Mouse (Mus musculus): ENCODE results near the gene Gbf1.

Gene Gbf1

DNA sequence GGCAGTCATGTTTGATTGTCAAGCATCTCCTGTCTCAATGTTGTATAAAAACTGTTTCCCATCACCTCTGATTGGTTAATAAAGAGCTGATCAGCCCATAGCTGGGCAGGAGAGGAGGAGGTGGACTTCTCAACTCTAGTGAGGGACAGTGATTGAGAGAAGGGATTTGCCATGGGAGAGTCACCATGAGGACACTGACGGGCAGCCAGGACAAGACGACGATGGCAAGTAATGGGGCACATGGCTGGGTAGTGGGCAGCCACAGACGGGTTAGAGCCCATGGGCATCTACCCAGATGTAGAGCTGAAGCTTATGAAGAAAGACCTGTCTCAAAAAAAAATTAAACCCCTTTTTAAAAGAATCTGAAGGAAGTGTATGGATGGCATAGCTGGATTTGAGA is 150.2 kb downstream of the Gbf1 start:
- no peak for DNase-seq (ENCODE audit: low read depth)

GRCm38 (mm10) chr19:46303251-46304215 is 151.2 kb downstream of the Gbf1 start:
- DNase-seq (ENCODE audit: low read depth) = no peak

DNA sequence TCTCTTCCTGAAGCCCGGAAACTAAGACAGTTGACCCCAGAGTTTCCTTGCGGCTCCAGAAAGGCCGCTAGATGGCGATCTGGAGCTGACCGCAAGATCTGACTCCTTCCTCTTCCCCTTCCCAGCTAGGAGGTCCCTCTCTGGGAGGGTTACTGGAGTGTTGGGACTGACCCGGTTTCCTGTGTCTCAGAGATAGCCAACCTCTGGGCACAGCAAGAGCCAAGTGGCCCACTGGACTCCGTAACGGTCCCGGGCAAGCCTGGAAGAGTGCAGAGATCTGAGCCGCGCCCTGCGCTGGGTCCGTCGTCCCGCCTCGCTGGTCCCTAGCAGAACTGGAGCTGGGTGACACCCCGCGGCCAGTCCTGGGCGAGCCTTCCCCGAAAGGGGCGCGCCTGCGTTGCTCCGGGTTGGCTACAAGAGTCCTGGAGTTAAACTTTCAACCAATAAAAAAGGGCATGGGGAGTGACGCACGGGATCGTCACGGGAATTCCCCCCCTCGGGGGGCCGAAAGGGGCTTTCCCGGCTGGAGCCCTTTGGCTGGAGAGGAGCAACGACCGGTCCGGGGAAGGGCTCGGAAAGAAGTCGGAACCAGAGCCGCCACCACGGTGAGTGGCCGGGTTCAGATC is 152.0 kb downstream of the Gbf1 start, which contains the start of gene Nfkb2:
Gene Nfkb2, plus strand, starts transcription at position 105 of the 626 bp plus-strand sequence.
- peak; percentile 92 for DNase-seq (ENCODE audit: low read depth)

DNA sequence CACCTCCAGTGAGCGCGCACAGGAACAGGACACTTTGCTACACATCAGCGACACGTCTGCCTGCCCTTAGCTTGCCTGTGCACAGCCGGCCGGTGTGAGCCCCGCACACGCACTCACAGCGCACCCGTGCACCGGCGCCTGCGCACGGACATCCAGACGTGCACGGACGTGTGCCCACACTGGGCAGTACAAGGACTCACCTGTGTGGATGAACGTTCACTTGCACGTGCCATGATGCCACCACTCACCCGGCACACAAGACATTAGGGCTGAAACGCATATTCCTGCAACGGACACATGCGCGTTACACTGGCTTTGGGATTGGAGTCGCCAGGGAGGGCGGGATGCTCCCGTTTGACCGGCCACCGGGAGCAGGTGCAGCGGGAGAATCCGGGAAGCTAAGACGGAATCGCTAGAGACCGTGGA is 152.6 kb downstream of the Gbf1 start:
- DNase-seq (ENCODE audit: low read depth) = no peak

DNA sequence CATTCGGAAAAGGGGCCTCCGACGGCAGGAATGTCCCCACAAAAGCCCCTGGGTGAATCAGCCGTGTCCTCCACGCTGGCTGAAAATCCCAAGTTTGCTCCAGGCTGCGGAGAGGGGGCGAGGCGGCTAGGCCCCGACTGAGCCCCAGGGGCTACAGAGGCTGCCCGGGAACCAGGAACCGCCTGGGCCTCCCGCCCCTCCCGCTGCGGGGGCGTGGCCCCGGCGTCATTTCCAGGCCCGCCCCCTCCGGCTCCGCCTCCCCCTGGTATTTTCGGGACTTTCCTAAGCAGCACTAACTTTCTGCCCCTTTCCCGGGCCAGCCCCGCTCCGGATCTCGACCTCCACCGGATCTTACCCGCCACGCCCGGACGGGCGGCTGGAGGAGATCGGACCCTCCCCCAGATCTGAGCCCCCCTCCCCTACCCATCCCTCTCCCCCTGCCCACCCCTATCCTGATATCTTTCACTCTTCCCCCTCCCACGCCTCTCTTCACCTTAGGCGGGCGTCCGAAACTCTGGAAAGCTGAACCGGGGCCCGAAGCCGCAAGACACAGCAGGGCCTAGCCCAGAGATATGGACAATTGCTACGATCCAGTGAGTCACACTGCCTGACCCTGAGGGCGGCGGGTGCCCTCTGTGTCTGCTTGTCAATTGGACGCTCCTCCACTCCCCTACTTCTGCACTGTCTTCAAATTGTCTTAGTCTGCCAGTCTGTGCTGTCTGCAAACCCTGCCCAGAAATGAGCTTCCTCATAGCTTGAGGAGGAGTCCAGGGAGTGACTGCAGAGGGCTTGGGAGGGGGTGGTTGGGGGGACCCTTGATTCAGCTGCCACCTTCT is 153.3 kb downstream of the Gbf1 start:
- peak; percentile 89 for DNase-seq (ENCODE audit: low read depth)

DNA sequence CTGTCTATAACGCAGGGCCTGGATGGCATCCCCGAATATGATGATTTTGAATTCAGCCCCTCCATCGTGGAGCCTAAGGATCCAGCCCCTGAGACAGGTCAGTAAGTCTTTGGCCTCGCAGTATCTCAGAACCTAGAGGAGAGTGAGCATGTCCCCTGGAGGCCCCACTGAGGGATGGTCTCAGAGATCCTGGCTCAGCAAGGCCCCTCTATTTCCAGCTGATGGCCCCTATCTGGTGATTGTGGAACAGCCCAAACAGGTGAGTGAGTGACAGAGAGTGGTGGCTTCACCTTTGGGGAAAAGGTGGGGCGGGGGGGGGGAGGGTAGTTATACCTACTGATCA is 153.9 kb downstream of the Gbf1 start:
- no peak for DNase-seq (ENCODE audit: low read depth)

GRCm38 (mm10) chr19:46306751-46307289 is 154.5 kb downstream of the Gbf1 start:
- DNase-seq (ENCODE audit: low read depth) = no peak

- DNase-seq (ENCODE audit: low read depth) = no peak
Measured at GRCm38 (mm10) chr19:46307781-46308180, 155.5 kb downstream of the Gbf1 start.

GRCm38 (mm10) chr19:46308303-46308702 is 156.0 kb downstream of the Gbf1 start:
- no peak for DNase-seq (ENCODE audit: low read depth)

- DNase-seq (ENCODE audit: low read depth) = peak; percentile 76
Measured at GRCm38 (mm10) chr19:46308706-46309435, 156.6 kb downstream of the Gbf1 start.

- DNase-seq (ENCODE audit: low read depth) = no peak
Measured at GRCm38 (mm10) chr19:46309651-46310305, 157.5 kb downstream of the Gbf1 start.

DNA sequence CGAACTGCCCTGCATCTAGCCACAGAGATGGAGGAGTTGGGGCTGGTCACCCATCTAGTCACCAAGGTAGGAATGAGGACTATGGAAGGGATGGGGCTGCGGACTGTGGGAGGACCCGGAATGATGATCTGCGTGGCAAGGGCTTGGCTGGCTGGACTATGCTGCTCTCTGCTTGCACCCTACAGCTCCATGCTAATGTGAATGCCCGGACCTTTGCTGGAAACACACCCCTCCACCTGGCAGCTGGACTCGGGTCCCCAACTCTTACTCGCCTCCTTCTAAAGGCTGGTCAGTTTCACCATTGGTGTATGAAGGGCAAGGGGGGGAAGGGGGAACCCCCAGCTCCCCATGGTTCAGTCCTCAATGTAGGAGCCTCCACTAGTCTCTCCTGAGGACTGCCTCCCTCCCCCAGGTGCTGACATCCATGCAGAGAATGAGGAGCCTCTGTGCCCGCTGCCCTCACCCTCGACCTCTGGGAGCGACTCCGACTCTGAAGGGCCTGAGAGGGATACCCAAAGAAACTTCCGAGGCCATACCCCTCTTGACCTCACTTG is 158.1 kb downstream of the Gbf1 start:
- no peak for DNase-seq (ENCODE audit: low read depth)

- no peak for DNase-seq (ENCODE audit: low read depth)
Measured at GRCm38 (mm10) chr19:46311341-46311740, 159.0 kb downstream of the Gbf1 start.

- DNase-seq (ENCODE audit: low read depth) = no peak
Measured at GRCm38 (mm10) chr19:46312566-46312965, 160.3 kb downstream of the Gbf1 start.

GRCm38 (mm10) chr19:46313116-46313515 is 160.8 kb downstream of the Gbf1 start:
- DNase-seq (ENCODE audit: low read depth) = no peak

DNA sequence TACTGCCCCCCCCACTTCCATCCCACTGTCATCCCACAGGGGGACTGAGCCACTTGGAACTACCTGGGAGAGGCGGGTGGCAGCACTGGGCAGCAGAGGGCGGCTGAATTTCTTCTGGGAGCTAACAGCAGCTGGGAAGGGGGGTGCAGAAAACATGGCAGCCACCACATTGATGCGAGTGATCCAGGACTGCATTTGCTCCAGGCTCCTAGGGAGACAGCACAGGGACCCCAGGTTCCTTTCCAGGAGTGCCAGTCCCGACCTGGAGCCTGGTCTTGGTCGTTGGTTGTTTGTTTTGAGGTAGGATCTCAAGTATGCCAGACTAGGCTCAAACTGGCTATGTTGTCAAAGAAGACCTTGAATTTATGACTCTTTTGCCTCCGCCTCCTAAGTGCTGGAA is 161.3 kb downstream of the Gbf1 start:
- no peak for DNase-seq (ENCODE audit: low read depth)

DNA sequence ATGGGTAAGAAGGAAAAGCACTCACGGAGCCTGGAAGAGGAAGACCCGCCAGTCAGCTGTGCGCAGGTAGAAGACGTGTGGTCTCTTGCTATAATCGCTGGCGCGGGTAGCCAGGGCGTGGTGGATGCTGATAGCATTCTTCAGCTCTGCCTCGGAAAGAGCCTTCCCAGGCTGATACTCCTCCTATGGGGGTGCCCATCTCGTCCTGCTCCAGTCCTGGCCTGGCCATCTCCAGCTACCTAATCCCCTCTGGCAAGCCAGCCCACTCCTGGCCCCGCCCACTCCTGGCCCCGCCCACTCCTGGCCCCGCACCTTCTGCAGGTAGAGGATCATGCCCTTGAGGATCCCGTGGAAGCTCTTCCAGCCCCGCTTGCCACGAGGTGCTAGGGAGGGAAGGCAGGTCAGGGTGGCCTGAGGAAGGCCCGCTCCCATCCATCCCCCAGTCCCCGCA is 161.9 kb downstream of the Gbf1 start:
- no peak for DNase-seq (ENCODE audit: low read depth)

DNA sequence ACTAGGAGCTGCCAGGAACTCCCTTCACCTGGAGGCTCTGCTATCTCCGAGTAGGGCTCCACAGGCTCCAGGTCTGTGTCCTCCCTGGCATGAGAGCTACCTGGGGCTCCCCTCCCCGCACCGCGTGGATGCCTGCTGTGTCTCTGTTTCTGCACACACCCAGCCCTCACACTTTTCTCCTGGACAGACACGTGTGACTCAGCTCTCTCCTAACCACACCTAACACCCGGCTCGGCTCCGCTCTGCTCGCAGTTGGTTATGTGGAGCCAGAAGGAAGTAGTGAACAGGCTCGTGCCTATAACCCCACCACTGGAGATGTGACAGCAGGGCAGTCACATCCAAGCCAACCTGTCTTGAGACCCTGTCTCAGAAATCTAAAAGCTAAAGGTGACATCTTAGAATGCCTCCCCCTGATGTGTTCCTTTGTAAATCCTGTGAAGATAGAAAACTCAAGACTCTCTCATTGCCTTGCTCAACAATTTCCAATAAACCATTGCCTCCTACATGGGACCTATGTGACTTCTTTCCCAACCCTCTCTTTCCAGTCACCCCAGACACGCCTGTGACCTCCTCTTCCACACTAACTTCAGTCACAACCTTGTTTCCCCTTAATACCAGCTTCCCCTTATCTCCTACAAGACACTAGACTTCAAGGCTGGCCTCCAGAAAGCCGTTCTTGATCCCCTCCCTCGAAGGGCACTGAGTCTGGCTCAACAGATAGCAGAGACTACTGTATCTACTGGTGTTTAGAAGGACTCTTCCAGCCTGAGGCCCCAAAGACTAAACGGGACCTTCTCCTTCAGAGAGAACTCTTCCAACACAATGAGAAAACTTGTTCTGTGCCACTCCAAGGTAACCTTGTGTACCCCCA is 162.8 kb downstream of the Gbf1 start:
- peak; percentile 83 for DNase-seq (ENCODE audit: low read depth)
